Mouse (Mus musculus) urinary bladder, postnatal 14 days (tissue): Measurements from ENCODE around the gene Nr1d1.

Experiments used
- DNase-seq: peaks from one replicate; pipeline ENCODE4 v3.0.0; 2021; ENCODE audit warnings: low spot score

Gene Nr1d1

DNA sequence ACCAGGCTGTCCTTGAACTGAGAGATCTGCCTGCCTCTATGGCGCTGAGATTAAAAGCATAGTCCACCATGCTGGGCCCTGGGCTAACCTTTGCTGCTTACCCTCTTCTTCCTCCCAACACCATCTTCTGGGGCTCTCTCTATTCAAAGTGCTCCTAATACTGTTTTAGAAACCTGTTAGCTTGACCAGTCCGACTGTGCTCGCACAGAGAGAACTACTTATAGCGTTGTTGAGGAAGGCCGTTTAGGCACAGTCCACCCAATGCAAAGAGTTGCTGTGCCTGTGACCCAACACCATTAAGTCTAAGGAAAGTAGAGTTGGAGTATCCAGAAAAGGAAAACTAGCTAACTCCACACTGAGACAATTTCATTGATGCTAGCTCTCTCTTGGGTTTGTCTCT, 13.0 kb upstream of the Nr1d1 start:
- DNase-seq, result peak; percentile 9

DNA sequence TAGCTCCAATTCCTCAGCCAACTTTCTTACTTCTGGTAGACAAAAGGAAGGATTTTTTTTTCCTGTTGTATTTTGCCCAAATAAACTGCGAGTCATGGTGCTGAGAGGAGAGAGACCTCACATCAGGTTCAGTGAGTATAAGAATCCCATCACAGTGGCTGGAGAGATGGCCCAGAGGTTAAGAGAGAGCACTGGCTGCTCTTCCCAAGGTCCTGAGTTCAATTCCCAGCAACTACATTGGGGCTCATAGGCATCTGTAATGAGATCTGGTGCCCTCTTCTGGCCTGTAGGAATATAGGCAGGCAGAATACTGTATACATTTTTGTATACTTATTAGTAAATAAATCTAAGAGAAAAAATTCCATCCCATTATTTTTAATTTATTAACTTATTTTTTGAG, 12.6 kb upstream of the Nr1d1 start:
- DNase-seq, result no peak

DNA sequence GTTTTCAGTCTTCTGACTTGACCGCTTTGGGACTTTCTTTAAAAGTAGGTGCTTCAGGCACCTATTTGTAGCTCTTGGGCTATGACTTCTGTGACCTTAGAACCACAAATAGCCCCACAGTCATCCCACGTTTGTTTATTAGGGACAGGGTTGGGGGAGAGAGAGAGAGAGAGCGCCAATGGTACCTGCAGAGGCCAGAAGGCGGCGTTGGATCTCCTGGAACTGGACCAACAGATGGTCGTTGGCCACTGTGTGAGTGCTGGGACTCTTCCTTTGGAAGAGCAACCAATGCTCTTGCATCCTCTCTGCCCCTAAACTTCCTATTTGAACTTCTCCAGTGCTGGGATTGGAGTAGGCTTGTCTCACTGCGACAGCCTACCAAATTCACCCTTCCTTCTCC, 12.1 kb upstream of the Nr1d1 start:
- peak; percentile 18 for DNase-seq

DNA sequence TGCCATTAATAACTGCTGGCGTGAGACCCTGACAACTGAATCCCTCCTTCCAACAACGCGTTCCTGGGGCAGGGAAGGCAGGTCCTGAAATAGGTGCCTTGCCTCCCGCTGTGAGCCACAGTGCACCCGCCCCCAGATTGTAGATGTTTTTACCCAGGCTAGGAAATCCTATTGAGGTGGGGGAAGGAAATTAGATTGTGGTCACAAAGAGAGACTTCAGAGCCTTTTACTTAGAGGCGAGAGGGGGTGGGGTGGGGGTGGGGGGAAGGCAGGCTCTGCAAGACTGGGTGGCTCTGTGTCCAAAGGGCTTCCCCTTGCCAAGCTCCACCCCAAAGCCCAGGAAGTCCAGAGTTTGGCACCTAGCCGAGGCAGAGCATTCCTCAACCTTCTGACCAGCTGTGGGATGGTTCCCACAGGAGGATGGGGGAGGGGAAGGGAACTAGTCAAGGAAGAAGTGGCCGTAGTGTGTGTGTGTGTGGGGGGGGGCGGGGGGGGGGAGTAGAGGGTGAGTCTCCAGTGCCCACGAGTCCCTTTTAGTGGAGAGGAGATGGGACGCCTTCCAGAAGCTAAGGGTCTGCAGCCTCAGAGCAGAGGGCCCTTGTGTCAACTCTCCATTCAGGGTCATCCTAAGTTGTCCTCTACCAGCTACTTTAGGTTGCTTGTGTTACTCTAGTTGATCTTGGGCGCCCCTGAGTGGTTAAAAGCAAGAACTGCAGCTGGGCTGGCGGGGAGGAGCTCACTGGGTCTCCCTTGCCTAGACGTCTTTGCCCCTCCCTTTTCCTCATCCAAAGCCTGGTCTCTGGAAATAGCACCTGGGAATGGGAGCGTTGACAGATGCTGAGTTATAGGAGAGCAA, 11.5 kb upstream of the Nr1d1 start:
- DNase-seq, result peak; percentile 95

DNA sequence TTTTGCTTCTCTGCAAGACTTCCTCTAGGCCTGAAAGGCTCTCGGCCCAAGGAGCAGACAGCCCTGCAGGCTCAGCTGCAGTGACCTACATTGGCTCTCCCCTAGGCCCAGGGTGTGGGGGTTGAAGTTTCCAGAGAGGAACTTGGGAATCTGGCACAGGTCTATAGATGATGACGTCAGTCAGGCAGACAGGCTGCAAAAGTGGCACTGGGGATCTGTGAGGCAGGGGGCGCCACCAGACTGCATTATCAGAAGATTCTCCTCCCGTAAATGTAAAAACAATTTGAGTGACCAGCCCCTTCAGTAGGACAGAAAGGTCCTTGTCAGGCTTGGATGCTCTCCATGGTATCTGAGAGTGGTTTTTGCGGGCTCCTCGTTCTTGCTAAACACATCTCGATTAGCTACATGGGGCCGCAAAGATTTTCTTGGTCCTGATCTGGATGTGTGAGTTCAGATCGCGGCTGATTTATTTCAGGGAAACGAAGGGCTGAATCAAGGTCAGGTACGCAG, 10.7 kb upstream of the Nr1d1 start:
- DNase-seq, result peak; percentile 71

DNA sequence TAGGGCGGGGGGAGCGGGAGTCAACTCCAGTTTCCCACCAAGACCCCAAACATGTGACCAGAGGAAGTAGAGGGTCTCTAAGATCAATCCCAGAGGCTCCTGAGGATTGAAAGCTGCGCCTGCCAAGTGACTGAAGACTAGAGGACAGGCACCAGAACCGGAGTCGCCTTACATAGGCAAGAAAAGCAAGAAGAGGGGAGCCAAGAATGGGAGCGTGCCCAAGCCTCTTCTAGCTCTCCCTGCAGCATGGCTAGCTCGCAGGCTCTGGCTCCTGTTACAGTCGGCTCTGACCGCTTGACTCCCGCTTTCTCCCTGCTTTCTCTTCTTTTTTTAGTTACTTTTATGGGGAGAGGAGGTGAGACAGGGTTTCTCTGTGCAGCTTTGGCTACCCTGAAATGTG, 10.1 kb upstream of the Nr1d1 start:
- peak; percentile 28 for DNase-seq

DNA sequence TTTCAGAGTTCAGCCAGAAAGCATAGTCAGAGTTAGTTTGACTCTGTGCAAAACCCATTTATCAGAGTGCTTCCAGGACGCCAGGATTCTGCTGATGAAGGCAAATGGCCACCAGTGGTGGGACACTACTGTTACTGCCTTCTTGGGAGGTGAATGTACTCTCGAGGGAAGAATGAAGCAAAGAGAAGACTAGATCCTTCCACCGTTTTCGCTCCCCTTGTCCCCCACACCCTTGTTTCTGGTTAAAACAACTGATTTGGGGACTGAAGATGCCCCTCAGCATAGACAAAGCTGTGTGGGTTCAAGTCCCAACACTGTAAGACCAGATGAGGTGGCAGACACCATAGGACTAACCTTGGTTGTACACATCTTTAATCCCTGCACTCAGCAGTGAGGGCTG, 9.0 kb upstream of the Nr1d1 start:
- no peak for DNase-seq

DNA sequence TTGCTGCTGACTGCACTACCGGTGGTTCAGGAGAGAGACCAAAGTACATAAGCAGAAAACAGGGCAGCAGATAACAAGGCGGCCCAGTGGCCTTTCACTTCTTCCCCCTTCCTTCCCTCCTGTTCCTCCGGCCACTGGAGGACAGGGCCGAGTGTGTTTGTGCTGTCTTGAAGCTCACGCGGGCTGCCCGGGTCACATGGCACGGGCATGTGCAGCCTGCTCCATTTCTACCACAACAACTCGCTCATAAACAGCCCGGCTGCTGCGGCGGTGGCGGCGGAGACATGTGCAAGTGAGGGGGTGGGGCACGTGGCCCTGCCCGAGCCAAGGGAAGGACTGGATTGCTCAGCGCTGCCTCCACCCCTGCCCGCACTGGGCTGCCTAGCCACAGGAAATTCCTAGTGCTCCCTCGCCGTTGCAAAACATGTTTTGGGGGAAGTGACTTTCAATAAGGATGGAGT, 8.1 kb upstream of the Nr1d1 start:
- peak; percentile 96 for DNase-seq

DNA sequence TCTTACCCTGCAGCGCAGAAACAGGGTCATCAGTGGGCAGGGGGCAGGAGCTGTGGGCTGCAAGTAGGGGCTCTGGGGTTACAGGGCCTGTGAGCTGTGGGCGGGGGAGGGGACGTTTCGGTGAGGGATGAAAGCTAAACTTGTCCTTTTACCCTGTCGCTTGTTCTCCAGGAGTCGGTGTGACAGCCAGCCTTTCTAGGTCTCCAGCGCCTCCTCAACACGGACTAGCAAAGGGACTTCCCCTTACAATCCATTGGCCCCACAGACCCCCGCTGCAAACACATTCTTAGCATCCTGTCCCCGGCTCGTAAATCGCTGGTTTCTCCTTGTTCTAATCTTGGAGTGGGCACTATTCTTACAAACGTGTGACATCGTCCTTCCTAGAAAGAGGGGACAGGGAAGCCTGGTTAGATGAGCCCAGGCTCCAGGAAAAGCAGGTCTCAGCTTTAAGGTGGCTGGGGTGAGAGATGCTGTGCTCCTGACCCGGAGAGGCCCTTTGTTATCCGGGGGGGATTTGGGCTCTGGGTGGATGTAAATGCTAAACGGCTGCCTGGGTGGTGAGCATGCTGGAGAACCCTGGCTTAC, 7.6 kb upstream of the Nr1d1 start:
- DNase-seq, result peak; percentile 11

DNA sequence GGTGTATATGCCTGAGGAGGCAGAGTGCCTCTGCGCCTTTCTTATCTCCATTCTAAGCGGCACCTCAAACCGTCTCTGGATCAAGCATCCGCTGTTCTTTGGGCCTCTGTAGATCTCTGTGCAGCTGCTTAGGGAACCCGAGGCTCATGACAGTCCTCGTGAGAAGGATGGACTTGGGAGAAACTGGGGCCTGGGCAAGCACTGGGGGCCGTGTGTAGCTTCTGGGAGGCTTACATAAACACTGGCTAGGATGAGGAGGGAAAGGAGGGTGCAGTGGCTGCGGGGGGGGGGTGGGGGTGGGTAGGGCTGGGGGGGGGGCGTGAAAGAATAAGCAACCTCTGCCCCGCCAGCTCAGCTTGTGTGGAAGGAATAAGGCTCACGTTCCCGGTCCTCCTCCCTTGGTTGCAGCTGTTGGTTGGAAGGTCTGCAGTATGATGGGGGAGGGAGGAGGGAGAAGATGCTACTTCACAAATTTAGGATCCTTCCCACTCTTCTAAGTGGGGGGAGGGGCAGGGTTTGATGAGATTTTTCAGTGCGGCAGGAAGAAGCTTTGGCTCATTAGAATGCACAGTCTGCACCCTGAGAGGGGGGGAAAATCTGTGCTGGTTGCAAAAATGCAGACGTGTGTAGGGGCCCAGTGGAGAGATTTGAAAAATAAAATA, 6.8 kb upstream of the Nr1d1 start:
- DNase-seq, result peak; percentile 65

DNA sequence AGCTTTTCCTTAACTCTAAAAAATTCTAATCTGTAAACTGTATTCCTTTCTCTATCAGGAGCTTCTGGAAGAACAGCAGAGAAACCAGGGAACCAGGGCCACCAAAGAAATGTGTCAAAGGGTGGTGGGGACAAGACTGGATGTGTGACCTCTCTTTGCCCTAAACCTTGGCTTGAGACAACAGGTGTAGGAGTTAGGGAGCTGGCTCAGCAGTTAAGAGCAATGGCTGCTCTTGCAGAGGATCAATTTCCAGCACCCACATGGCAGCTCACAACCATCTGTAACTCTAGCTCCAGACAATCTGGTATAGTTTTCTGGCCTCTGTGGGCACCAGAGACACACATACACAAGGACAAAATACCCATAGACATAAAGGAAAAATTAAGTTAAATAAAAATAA, 2.8 kb upstream of the Nr1d1 start:
- no peak for DNase-seq

DNA sequence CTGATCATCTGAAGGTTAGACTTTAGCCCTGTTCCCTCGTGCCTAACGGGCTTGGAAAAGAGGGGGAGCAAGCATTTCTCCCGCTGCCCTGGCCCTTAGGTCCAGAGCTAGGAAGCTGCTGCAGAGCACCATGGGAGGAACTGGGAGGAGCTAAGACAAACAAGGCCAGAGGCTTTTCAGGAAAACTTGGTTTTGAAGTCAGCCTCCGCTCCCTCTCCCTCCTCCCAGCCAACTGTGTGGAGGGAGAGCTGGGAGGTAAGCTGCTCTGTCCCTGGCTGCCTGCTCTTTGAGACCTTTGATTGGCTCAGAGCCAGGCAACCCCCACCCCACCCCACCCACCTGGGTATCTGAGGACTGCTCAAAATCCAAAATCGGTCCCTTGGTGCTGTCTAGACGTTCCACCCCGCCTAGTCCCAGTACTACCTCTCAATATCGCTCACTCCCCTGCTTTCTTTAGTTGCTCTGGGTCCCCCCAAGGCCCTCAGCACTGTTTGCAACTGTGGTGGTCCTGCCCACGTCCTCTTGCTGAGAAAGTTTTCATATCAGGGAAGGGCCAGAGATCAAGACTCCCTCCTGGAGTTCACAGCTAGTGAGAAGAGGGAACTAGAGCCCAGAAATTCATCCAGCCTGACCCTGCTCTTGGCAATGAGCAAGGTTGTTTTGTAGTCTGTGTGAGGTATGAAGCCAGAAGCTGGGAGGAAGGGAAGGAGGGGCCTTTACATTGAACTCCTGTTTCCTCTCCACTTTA, 1.9 kb upstream of the Nr1d1 start:
- peak; percentile 56 for DNase-seq

DNA sequence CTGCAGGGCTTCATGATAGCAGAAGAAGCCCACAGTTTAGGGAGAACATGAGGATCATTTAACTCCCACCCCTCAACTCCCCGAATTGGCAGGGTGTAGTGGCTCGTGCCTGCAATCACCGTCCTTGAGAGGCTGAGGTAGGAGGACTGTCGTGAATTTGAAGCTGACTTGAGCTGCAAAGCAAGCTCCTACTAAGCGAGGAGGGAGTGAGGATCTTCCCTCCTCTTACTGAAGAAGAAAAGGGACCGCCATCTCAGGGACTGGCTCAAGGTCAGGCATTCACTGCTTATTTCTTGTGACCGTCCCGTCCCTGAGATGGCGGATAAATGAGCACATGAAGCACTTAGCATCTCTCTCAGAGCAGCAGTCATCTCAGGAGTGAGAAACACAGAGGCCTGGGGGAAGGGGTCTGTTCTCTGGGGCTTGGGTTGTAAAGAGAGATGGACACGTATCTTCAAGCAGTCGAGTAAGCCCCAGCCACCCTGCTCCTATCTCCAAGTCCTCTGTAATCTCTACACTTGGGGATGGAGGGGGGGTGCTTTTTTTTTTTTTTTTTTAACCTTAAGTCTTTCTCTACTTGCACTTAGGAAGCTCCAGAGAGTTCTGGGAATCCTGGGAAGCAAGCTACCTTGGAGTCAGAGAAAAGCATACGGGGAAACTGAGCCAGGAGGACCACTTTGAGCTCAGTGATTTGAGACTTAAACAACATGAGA, 1.1 kb upstream of the Nr1d1 start:
- DNase-seq, result no peak

DNA sequence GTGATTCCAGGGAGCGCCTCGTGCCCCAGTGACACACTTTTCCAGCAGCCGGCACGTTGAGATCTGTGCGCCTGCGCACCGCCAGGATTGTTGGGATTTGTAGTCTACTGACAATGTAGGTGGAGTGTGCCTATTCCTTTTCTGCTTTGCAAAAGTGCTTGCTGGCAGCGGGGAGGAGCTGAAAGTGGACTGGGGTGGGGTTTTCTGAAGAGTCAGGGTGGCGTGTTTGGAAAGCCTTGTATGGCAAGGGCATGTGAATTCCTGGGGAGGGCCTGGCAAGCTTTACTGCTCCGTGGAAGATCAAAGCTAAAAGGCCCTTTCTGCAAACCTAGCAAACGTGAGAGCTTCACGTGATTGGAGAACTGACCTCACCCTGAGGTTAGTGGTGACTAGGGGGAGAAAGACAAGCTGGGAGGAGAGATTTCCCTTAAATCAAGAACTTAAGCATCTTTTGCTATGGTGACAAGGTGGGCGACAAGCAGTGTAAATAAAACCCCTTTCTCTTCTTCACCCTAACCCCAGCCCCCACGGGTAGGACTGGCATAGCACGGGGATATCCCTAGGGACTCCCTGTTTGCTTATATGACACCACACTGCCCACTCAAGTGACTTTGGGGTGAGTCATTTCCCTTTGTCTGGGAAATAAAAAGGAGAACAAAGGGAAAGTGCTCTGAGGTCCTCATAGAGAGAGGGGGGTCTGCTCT, 367 bp upstream of the Nr1d1 start:
- peak; percentile 99 for DNase-seq

DNA sequence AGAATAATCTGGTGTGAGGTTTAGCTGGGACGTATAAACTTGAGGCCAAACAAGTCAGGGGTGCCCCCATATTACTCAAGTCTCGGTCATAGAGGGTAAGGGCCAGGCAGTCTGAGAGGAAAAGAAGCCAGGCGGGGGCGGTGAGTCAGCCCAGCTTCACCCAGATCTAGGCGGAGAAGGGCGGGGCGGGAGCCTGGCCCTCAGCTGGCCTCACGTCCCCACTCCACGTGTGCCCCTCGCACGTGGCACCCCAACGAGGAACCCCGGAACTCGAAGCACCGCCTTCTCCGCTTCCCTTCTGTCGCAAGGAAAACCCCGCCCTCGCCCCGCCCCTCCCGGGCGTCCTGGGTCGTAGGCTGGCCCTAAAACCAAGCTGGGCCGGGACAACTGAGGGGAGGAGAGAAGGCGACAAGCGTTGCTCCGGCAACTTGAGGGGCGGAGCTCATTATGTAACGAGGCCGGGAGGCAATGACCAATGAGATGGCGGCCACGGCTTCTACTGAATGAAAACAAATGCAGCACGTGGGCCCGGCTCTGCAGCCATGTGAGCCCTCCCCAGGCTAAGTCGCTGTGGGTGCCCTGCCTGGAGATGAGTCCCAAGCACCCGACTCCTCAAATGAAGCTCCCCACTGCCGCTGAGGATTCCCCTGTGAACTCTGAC, 1.4 kb downstream of the Nr1d1 start:
- peak; percentile 100 for DNase-seq

DNA sequence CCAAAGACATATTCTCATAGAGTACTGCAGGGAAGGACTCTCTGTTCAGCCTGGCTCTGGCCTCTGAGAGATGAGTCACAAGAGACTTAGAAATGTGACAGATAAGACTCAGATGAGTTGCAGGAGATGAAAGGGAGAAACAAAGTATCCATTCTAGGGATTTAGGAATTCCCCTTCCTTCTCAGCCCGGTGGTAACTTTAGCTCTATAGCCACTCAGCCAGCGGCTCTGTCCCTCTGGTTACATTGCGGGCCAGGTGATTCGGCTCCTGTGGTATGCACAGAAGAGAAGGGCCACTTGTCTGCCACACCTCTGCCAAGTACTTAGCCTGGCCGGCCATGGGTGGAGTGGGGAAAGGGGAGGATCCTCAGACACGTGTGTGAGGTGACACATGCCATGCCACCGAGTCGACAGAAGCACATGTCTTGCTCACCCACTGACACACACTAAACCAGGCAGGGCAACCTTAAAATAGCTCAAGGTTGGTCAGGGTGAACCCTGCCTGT, 2.4 kb downstream of the Nr1d1 start:
- DNase-seq, result peak; percentile 74

DNA sequence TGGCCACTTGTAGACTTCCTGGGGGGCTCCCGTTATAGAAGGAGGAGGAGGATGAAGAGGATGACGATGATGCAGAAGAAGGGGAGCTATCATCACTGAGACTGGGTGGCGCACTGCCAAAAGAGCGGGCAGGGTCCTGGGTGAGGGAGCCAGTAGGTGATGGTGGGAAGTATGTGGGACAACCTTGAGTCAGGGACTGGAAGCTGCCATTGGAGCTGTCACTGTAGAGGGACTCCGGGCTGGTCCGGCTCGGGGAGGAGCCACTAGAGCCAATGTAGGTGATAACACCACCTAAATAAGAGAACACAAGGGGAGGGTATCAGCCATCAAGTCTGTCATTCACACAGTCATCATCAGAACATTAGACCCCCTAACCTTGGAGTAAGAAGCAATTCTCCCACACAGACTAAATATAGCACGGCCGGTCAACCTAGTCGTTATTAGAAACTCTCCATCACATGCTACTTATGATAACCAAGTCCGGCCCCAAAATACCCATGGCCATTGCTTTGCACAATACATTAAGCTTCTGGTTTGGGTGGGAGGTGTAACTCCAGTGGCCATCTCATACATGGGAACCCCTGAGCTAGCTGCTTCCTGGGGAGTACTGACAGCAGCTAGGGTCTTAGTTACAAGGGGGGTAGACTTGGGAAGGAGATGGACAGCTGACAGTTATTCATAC, 3.1 kb downstream of the Nr1d1 start:
- no peak for DNase-seq

DNA sequence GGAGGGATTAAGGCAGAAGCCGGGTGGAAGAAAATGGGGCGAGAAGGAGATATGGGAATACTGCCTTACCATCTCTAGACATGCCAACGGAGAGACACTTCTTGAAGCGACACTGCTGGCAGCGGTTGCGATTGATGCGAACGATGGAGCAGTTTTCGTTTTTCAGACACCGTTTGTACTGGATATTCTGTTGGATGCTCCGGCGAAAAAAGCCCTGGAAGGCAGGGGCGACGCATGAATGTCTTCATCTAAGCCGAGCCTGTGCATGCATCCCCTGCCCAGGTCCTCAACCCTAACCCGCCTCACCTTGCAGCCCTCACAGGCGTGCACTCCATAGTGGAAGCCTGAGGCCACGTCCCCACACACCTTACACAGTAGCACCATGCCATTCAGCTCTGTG, 4.0 kb downstream of the Nr1d1 start:
- DNase-seq, result no peak
